Mouse (Mus musculus) ES-E14 (cell line): ENCODE data around the gene Mbd3. TPM values are rescaled to one million over a fixed set of nuclear protein-coding genes. Genes with fewer than 3 reads are reported as not detected.

ENCODE experiments used
- DNase-seq: peaks from one replicate; pipeline ENCODE4 v3.0.0-alpha.2; 2013; ENCODE audit warnings: low read depth, low spot score
- H3K27ac ChIP-seq: 2 replicates; pipeline ENCODE4 v1.5.1; 2012; ENCODE audit warnings: low read depth, mild to moderate bottlenecking, low read length, moderate library complexity, mixed read lengths; ENCODE audit not compliant: poor library complexity, insufficient read depth, severe bottlenecking
- H3K36me3 ChIP-seq: 2 replicates; pipeline ENCODE4 v1.6.1; 2012; ENCODE audit warnings: mild to moderate bottlenecking, low read length, moderate library complexity, mixed read lengths; ENCODE audit not compliant: control insufficient read depth, poor library complexity, insufficient read depth, severe bottlenecking
- H3K4me1 ChIP-seq, 2 experiments: fragments of 150-350 bp in 1 of 2; sonication (generic) in 1 of 2; 2 replicates each; pipeline ENCODE4 v1.6.1; 2012; ENCODE audit warnings: low read length in 2 of 2, mild to moderate bottlenecking in 1 of 2, mixed read lengths in 1 of 2; ENCODE audit not compliant: control insufficient read depth in 2 of 2, insufficient read depth in 2 of 2, poor library complexity in 1 of 2
- H3K4me3 ChIP-seq, 2 experiments: fragments of 150-350 bp in 1 of 2; sonication (generic) in 1 of 2; 2 replicates each; pipeline ENCODE4 v1.5.1; 2012; ENCODE audit warnings: low read length in 2 of 2, low read depth in 1 of 2, mild to moderate bottlenecking in 1 of 2, mixed read lengths in 1 of 2; ENCODE audit not compliant: insufficient read depth in 1 of 2, poor library complexity in 1 of 2, severe bottlenecking in 1 of 2
- H3K9ac ChIP-seq: 2 replicates; pipeline ENCODE4 v1.6.1; 2012; ENCODE audit warnings: low read depth, mild to moderate bottlenecking, low read length, mixed read lengths; ENCODE audit not compliant: poor library complexity, insufficient read depth, severe bottlenecking
- H3K9me3 ChIP-seq: fragments of 150-350 bp; sonication (generic); 2 replicates; pipeline ENCODE4 v1.6.1; 2012; ENCODE audit warnings: low read depth, mild to moderate bottlenecking, low read length; ENCODE audit not compliant: control insufficient read depth, insufficient read depth
- CHD2 ChIP-seq: IDR thresholded peaks from 2 replicates; pipeline ENCODE4 v1.6.1; 2014; ENCODE audit warnings: mild to moderate bottlenecking, low read depth, low read length, inconsistent platforms
- HCFC1 ChIP-seq: IDR thresholded peaks from 2 replicates; pipeline ENCODE4 v1.6.1; 2012; ENCODE audit warnings: low read length, inconsistent platforms, borderline replicate concordance; ENCODE audit not compliant: insufficient read depth
- MAFK ChIP-seq: IDR thresholded peaks from 2 replicates; pipeline ENCODE4 v1.6.1; 2014; ENCODE audit warnings: mild to moderate bottlenecking, low read depth, low read length, inconsistent platforms; ENCODE audit not compliant: insufficient read depth
- ZC3H11A ChIP-seq: IDR thresholded peaks from 2 replicates; pipeline ENCODE4 v1.6.1; 2012; ENCODE audit warnings: low read depth, mild to moderate bottlenecking, inconsistent platforms, low read length, borderline replicate concordance
- ZNF384 ChIP-seq: IDR thresholded peaks from 2 replicates; pipeline ENCODE4 v1.6.1; 2012; ENCODE audit warnings: low read depth, low read length, inconsistent platforms
- in situ Hi-C, 2 experiments: fragments of 600-800 bp; cut with MboI; formaldehyde crosslinking; loops; one replicate each; pipeline ENCODE4 v1.15.1; 2025; ENCODE audit warnings: low sequenced_read_pairs in 2 of 2, inconsistent platforms in 1 of 2; ENCODE audit not compliant: unreplicated experiment in 2 of 2
- total RNA-seq: library from RNA; depleted of rRNA; stranded (reverse); fragments of 300-350 nt; gene quantifications from 2 replicates; pipeline ENCODE4 v1.2.3, GENCODE M21; 2012

Mbd3 gene
- total RNA-seq, 1 experiment = 131 TPM

DNA sequence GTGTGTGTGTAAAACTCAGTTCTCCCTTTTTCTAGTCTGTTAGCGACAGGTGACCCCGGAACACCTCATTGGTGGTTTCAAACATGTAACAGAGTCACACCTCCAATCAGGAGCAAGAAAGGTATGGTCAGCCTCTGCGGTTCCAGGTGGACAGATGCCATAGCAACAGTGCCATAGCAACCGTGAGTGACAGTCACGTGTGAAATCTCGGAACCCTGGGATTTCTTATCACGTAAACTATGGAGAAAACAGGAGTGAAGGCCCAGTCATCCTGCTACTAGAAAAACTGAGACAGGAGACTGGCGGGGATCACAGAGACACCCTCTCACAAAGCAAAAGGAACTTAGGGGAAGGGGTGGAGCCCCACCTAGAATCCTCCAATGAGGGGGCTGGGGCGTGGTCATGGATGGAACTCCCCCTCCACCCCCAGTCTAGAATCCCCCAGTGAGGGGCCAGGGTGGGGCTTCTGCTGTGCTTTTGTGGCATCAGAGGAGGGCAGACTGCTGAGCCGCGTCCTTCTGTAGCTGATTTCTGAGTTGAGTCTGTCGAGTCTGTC is 27.9 kb downstream of the Mbd3 start:
- Histone ChIP-seq H3K27ac (no peak overlapping the region), H3K9me3 (no peaks in the 10 kb centered on the region), H3K36me3 (no peaks in the 10 kb centered on the region), H3K9ac (peak overlapping the region; percentile 25; the same call in 1 of the 2 replicates), H3K4me1 (peaks cover 0 to 6% of the 10 kb centered on the region in 2 experiments; a peak in 1 of 4 replicates), H3K4me3 (peak overlapping the region; percentile 13 to 49; a peak in 3 of 4 replicates)
- no peak for DNase-seq
- in situ Hi-C loops = loop anchor here in 1 of 2 experiments (10.0 kb wide), 1 partner anchor 197 kb away; the partner anchor contains the start of genes 1600002K03Rik and Efna2
- peak; percentile 91 for TF ChIP-seq CHD2
- TF ChIP-seq HCFC1 = no peak

DNA sequence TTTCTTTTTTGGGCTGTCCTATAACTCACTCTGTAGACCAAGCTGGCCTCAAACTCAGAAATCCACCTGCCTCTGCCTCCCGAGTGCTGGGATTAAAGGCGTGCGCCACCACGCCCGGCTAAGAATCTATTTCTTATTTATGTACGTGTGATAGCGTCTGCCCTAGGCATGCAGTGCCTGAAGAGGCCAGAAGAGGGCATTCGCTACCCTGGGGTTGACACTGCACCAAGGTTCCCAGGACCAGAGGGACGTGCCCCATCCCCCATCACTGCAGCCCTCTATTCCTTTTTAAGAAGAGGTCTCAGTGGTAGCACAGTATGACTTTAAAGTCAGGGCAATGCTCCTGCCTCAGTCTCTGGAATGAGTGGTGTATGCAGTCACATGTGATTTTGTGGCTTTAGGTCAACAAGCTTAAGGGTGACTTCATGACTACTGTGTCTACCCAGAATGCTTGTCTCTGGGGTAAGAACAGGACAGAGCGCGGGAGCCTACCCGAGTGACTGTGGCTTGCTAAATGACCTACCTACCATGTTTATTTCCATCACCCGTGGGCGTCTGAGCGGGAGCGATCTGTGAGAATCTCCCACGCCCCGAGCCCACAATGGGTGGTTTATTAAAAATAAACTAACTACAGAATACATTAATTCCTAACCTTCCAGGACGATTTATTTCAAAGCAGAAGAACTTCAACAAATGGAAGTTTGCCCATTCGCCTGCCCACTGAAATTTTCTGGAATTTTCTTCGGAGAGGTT is 29.2 kb downstream of the Mbd3 start:
- Histone ChIP-seq H3K9ac (no peak overlapping the region), H3K36me3 (no peaks in the 10 kb centered on the region), H3K9me3 (no peaks in the 10 kb centered on the region), H3K4me3 (no peak overlapping the region), H3K4me1 (peaks cover 0 to 6% of the 10 kb centered on the region in 2 experiments; a peak in 1 of 4 replicates), H3K27ac (no peak overlapping the region)
- TF ChIP-seq HCFC1 (no peak), ZNF384 (no peak), ZC3H11A (no peak), CHD2 (no peak)
- DNase-seq = no peak
- in situ Hi-C loops = loop anchor here in 1 of 2 experiments (10.0 kb wide), 1 partner anchor 195 kb away; the partner anchor contains the start of genes 1600002K03Rik and Efna2

DNA sequence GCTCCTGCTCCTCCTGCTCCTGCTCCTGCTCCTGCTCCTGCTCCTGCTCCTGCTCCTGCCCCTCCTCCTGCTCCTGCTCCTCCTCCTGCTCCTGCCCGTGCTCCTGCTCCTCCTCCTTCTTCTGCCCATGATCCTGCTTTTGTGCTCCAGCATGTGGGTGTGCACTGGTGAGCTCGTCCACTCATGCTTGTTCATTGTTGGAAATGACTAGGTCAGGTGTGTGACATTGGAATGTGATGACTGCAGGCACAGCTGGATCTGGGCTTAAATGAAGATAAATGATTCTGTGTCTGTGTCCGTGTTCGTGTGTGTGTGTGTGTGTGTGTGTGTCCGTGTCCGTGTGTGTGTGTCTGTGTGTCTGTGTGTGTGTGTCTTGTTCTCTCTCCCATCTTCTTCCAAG is 31.0 kb downstream of the Mbd3 start:
- Histone ChIP-seq H3K9ac (no peak overlapping the region), H3K9me3 (no peaks in the 10 kb centered on the region), H3K36me3 (no peaks in the 10 kb centered on the region), H3K4me3 (no peak overlapping the region), H3K27ac (no peak overlapping the region), H3K4me1 (peaks cover 0 to 6% of the 10 kb centered on the region in 2 experiments; a peak in 1 of 4 replicates)
- DNase-seq = no peak
- TF ChIP-seq ZC3H11A (no peak), CHD2 (no peak), MAFK (no peak), HCFC1 (no peak), ZNF384 (no peak)
- in situ Hi-C loops = no loop called here

DNA sequence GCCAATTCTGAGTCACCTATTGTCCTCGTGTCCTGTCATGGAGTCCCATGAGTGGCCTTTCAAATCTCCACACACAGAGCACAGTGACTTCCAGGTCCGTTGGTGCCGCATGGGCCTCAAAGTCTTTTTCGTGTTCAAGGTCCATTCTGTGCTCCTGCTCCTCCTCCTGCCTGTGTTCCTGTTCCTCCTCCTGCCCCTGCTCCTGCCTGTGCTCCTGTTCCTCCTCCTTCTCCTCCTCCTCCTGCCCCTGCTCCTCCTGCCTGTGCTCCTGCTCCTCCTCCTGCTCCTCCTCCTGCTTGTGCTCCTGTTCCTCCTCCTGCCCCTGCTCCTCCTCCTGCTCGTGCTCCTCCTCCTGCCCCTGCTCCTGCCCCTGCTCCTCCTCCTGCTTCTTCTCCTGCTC is 31.4 kb downstream of the Mbd3 start:
- no peak for DNase-seq
- no peaks in the 10 kb centered on the region for H3K36me3 ChIP-seq
- peaks cover 0 to 6% of the 10 kb centered on the region in 2 experiments; a peak in 1 of 4 replicates for H3K4me1 ChIP-seq
- H3K27ac ChIP-seq = no peak overlapping the region
- in situ Hi-C loops = no loop called here
- no peak overlapping the region for H3K9ac ChIP-seq
- no peaks in the 10 kb centered on the region for H3K9me3 ChIP-seq
- H3K4me3 ChIP-seq = no peak overlapping the region
- TF ChIP-seq HCFC1 = no peak
- TF ChIP-seq MAFK = no peak
- no peak for TF ChIP-seq ZNF384
- TF ChIP-seq CHD2 = no peak
